Comparison of ENCODE assay signal across 15 mouse cellular contexts in genomic region chr13:45396724-45397123, GRCm38 (mm10). TPM values are rescaled to one million over a fixed set of nuclear protein-coding genes. Genes with fewer than 3 reads are reported as not detected.
DNase-seq lines count a peak whose midpoint lies in the region; ATAC-seq and TF ChIP-seq lines count a peak whose summit lies in the region.
"Had no signal": no experiment of that assay in that cellular context is flagged by ENCODE, and none has a peak within 500 bp of the region (broad histone marks: within the 10 kb centered on the region; RNA-seq: fewer than 3 reads in every experiment).

No protein-coding gene starts in this region.

- ATAC-seq in embryonic facial prominence, embryonic 11.5 days (replicated peaks; ENCODE audit: insufficient number of reproducible peaks, low FRiP score, low TSS enrichment, low read depth) = no peak
- no peak for ATAC-seq in limb, embryonic 13.5 days (ENCODE audit: low FRiP score, low read depth)
- ATAC-seq in megakaryocyte progenitor cell, adult 5-6 weeks (replicated peaks; ENCODE audit: poor library complexity) = no peak
- ATAC-seq: midbrain, embryonic 13.5 days had no signal

- H3K9ac ChIP-seq in embryonic facial prominence, embryonic 11.5 days (replicated peaks; ENCODE audit: low read length) = no peak overlapping the region
- H3K9ac ChIP-seq in limb, embryonic 13.5 days = no peak overlapping the region
- H3K9ac ChIP-seq: midbrain, embryonic 13.5 days had no signal

- no peaks in the 10 kb centered on the region for H3K27me3 ChIP-seq in embryonic facial prominence, embryonic 11.5 days (ENCODE audit: control insufficient read depth, insufficient read depth, low read length)
- H3K27me3 ChIP-seq in limb, embryonic 13.5 days = no peaks in the 10 kb centered on the region

- no peaks in the 10 kb centered on the region for H3K9me3 ChIP-seq in embryonic facial prominence, embryonic 11.5 days (replicated peaks; ENCODE audit: control insufficient read depth, low read length)
- H3K9me3 ChIP-seq in limb, embryonic 13.5 days = no peaks in the 10 kb centered on the region
- H3K9me3 ChIP-seq: midbrain, embryonic 13.5 days had no signal

- TF ChIP-seq CTCF in gastrocnemius, adult 2 months (IDR thresholded peaks at IDR 0.05) = no peak
- TF ChIP-seq CTCF in left cerebral cortex, adult 2 months (IDR thresholded peaks at IDR 0.05) = no peak

- H3K36me3 ChIP-seq in embryonic facial prominence, embryonic 11.5 days (replicated peaks; ENCODE audit: control insufficient read depth, insufficient read depth, low read depth, low read length) = no peaks in the 10 kb centered on the region
- peaks cover 3% of the 10 kb centered on the region; the same call in 1 of the 2 replicates for H3K36me3 ChIP-seq in limb, embryonic 13.5 days
- H3K36me3 ChIP-seq: midbrain, embryonic 13.5 days had no signal

- DNase-seq in gastrocnemius, adult 2 months = no peak
- DNase-seq in gastrocnemius, adult 8-10 months (ENCODE audit: low spot score in 2 of 2) = no peak
- DNase-seq in left cerebral cortex, adult 2 months (ENCODE audit: extremely low spot score in 1 of 2, low spot score in 2 of 2) = no peak
- DNase-seq in left cerebral cortex, adult 11 months (ENCODE audit: low spot score) = no peak
- no peak for DNase-seq in embryonic facial prominence, embryonic 11.5 days (ENCODE audit: low spot score)
- no peak for DNase-seq in cerebellum, postnatal 4 days (ENCODE audit: low spot score in 2 of 2)
- DNase-seq: adrenal gland, adult 2 months; cerebellum, adult 9-10 months; heart, postnatal 10 days; kidney, postnatal 14 days; right cerebral cortex, postnatal 4 days; thymus, postnatal 14 days had no signal

- no peak overlapping the region for H3K4me2 ChIP-seq in embryonic facial prominence, embryonic 11.5 days (ENCODE audit: low read depth, low read length)
- H3K4me2 ChIP-seq in limb, embryonic 13.5 days (replicated peaks) = peak overlapping the region; percentile 46
- H3K4me2 ChIP-seq: midbrain, embryonic 13.5 days had no signal

- H3K4me1 ChIP-seq in embryonic facial prominence, embryonic 11.5 days (ENCODE audit: control insufficient read depth, insufficient read depth, low read length) = peaks cover 3% of the 10 kb centered on the region; the same call in 1 of the 2 replicates
- peaks cover 90% of the 10 kb centered on the region for H3K4me1 ChIP-seq in limb, embryonic 13.5 days

- peak overlapping the region; percentile 40 for H3K4me3 ChIP-seq in gastrocnemius, adult 2 months
- no peak overlapping the region for H3K4me3 ChIP-seq in left cerebral cortex, adult 2 months
- H3K4me3 ChIP-seq in embryonic facial prominence, embryonic 11.5 days (ENCODE audit: low read depth, low read length) = no peak overlapping the region
- 0 out of 2 replicates have a peak overlapping the region, but pooled peaks have one; percentile 4 for H3K4me3 ChIP-seq in limb, embryonic 13.5 days
- H3K4me3 ChIP-seq: midbrain, embryonic 13.5 days had no signal

- 78% methylated on average over 8 of the region's 8 CpGs for WGBS in embryonic facial prominence, embryonic 11.5 days
- 46% methylated on average over 8 of the region's 8 CpGs for WGBS in limb, embryonic 13.5 days

- H3K27ac ChIP-seq in gastrocnemius, adult 2 months = peak overlapping the region; percentile 28
- peak overlapping the region; percentile 63 for H3K27ac ChIP-seq in left cerebral cortex, adult 2 months
- peak overlapping the region; percentile 65 for H3K27ac ChIP-seq in embryonic facial prominence, embryonic 11.5 days (replicated peaks; ENCODE audit: low read depth, low read length)
- H3K27ac ChIP-seq in limb, embryonic 13.5 days = peak overlapping the region; percentile 92
- H3K27ac ChIP-seq: midbrain, embryonic 13.5 days had no signal

- intact Hi-C loops in gastrocnemius, adult 2 months (cut with DNase I) = no loop called here
- intact Hi-C loops in left cerebral cortex, adult 2 months (cut with DNase I) = loop anchor here (5.0 kb wide), 1 partner anchor 109 kb away; no protein-coding TSS in a partner anchor

RNA-seq across cellular contexts. Expression of gene Mylip, which starts 7.2 kb away (rescaled TPM):
- 10 to 100 TPM in 1 of 2 experiments, 1 to 10 TPM in 1; 8.3 to 18.5 TPM for total RNA-seq in gastrocnemius, adult 2 months (2021)
- 10 to 100 TPM; 11.4 to 21.1 (median 15.7) TPM for total RNA-seq in gastrocnemius, adult 8-10 months (2022)
- total RNA-seq in left cerebral cortex, adult 2 months (2021) = 10 to 100 TPM; 16.2 to 16.6 TPM
- polyA plus RNA-seq in embryonic facial prominence, embryonic 11.5 days (2014; fragmentation: Nextera tagmentation; extraction: Ambion mirVana) = 8.2 and 8.7 TPM in 2 replicates
- polyA plus RNA-seq in limb, embryonic 13.5 days (2015; fragmentation: Nextera tagmentation; extraction: Ambion mirVana) = 28.1 and 28.4 TPM in 2 replicates
- 11.3 and 11.7 TPM in 2 replicates for total RNA-seq in megakaryocyte progenitor cell, adult 5-6 weeks (2015)
- 8.8 and 14.4 TPM in 2 replicates for total RNA-seq in megakaryocyte progenitor cell, adult 5-6 weeks (2017)

Comparison
In these comparisons a context has a peak if more than half of its experiments do, and no peak if none do; other contexts are left out.
1. H3K27ac ChIP-seq: peak in every context shown above with its lines; median percentile 92 in limb, embryonic 13.5 days; 65 in embryonic facial prominence, embryonic 11.5 days; 63 in left cerebral cortex, adult 2 months; 28 in gastrocnemius, adult 2 months.
2. H3K4me3 ChIP-seq: peak in gastrocnemius, adult 2 months (single experiment) and limb, embryonic 13.5 days (single experiment); none in left cerebral cortex, adult 2 months (single experiment) and embryonic facial prominence, embryonic 11.5 days (single experiment).